Mouse (Mus musculus): ENCODE measurements around the gene Orai3.

DNA sequence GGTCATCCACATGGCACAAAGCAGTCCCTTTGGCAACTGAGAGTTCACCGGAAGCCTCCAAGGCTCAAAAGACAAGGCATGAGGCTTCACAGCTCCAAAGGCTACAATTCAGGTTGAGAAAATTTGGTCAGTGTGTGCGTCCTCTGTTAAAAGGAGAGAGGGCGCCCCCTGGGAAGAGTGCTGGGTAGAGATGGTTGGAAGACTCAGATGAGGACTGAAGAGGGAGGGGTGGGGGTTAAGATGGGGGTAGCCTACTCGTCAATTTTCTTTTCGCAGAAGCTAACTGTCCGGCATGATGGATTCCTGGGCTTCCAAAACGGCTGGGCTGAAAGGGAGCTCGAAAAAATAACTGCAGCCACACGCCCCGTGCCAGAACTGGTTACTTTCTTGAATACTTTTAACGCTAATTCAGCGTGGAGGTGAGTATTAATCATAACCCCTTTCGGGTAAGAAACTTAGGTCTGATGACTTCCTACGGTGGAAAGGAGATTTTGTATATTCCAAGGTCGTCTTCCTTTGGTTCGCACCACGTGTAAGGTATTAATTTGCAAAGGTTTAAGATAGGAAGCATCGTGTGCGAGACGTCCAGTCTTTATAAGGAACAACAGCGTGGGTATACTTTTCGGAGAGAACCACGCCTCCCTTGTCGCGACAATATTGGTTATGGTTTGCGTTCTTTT is 25.1 kb upstream of the Orai3 start, which contains the start of gene Fbxl19:
- TF ChIP-seq CTCF (conservative IDR thresholded peaks at IDR 0.05; ENCODE audit: low read length) (peak; percentile 49), POU5F1 (IDR thresholded peaks at IDR 0.05; ENCODE audit: borderline replicate concordance, low read length) (no peak), NANOG (IDR thresholded peaks at IDR 0.05; ENCODE audit: borderline replicate concordance, low read length) (no peak)
